Mouse (Mus musculus) left cerebral cortex, adult 11 months (tissue): ENCODE measurements around the gene Gm42669.
A peak's percentile ranks its signal among the peaks of the same experiment; 100 is the strongest.

Experiments
- DNase-seq: peaks from one replicate; pipeline ENCODE4 v3.0.0; 2022; ENCODE audit warnings: low spot score

Gm42669 gene

DNA sequence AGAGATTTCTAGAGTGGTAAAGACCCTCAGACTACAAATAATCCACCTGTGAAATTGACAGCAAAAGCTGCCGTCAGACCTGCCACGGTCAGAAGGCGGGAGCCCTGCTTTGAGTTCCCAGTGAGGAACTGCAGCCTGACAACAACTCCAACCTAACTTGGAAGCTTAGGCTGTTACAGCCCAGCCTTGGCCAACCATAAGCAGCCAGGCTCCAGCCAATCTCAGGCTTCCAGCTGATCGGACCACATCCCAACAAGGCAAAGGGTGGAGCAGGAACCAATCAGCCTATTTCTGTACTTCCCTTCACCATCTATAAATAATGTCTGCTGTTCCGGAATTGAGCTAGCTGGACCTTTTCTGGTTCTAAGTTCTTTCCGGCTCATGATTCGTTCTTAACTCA lies 14.5 kb downstream of the Gm42669 start:
- peak; percentile 62 for DNase-seq

DNA sequence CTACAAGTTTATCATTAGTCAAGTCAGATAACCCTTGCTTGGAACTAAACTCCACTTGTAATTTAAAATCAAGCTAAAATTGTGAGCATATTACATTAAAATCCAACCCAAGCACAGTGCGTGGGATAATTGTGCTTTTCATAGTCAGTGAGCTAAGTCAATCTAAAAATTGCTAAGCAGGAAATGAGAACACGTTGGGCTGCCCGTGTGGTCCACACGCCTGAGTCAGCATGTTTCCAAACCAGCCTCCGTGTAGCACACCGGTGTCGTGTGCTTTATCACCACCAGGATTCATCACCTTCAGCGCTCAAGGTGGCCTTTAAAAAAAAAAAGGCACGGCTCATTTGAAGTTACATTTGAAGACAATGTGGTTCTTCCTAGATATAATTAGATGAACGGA lies 16.9 kb downstream of the Gm42669 start:
- DNase-seq = peak; percentile 53

DNA sequence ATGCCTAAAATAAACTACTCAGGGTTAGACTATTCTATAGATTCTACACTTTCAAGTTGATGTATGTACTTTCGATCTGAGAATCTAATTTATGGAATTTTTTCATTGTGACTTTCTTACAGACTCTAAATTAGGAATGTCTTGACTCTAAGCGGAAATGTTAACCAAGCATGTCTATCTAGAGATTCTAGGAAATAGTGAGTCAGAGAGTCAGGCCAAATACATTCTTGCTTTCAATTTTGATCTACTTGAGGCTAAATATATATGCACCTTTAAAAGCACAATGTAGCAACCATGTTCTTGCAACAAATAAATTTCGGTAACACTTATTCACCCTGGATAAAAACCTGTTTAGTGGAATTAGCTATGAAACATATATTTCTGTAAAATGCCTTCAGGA lies 21.4 kb downstream of the Gm42669 start:
- DNase-seq = no peak

DNA sequence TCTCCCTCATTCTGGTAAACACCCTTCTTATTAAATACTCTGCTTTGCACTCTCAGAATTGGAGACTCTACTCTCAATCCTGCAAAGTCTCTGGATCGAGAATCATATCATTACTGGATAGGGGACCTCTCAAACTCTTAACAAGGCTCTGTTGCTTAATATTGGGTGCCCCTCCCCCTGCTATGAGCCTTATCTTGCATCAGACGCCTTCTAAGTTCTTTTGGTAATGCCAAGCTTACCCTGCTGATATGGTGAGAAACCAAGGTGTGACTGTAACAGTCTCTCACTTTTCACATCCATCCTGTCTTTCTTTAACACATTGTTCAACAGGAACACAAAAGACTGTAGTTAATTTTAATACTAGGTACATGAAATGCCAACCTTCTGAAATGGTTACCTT lies 26.2 kb downstream of the Gm42669 start:
- DNase-seq = no peak

DNA sequence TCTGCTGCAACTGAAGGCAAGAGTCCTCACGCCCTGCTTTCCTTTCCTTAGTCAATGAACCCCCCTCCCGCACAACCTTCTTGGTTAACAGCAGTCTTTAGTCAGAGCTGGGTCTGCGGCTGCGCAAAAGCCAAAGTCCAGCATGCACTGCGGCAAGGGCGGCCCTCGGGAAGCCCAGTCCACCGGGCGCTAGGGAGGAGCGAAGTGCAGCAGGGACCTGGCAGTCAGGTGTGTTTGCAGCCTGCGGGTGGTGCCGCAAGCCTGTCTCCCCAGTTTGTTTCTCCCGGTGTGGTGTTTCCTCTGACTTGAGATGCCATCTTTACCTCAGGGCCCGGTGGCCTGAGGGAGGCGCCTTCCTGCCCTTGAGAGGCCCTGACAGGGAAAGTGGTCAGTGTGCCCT lies 27.2 kb downstream of the Gm42669 start, which contains the start of gene 1700028K03Rik:
1700028K03Rik (plus strand) TSS at position 129 of the 400 bp plus-strand sequence.
- no peak for DNase-seq

DNA sequence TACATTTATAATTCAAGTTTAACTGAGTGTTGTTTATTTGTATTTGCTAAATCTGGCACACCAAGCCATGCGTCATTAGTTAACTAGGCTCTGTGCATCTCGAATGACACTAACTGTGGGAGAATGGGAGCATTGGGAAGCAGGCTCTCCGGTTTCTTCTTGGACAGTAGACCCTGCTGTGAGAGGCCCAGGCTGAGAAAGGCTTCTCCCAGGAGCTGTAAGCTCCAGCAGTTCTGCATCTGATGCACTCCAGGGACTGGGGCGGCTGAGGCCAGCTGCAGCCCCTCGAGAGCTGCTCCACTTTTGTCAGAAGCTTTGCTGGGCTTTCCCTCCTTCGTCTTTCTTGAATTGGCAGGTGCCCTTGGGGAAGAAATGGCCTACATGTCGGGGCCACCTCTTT lies 34.3 kb downstream of the Gm42669 start:
- no peak for DNase-seq

DNA sequence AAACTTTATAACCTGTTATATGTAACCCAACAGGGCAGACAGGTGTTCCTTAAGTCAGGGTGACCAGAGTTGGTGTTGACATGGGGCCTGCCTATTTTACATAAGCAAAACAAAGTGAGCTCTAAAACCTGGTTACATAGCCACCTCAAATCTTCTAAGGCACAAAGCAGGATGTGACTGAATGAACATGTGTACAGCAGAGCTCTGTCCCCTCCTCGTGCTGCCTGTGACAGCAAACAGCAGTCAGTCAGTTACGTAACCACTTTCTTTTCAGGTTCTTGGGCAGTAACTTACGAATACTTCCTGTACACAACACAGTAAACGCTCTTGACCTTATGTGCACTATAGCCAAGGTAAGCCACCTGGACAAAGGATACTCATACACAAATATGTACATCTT lies 38.5 kb downstream of the Gm42669 start:
- DNase-seq = no peak

DNA sequence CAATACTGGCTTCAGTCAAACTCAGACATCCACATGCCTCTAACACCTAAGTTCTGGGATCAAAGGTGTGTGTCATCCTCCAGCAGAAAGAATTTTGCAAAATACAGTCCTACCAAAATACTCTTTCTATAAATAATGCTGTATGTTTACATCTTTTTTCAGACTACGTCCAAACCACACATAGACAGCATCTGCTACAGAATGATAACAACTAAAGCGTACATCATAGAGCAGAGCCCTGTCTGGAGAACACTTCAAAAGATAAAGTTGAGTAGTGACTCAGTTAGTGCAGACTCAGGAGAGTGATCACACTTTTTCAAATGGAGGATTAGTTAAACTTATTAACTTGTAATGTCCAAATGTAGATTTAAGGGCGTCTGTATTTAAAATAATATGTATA lies 40.5 kb downstream of the Gm42669 start:
- DNase-seq = no peak

GRCm38 (mm10) chr5:107548444-107548843 lies 41.0 kb downstream of the Gm42669 start:
- no peak for DNase-seq

DNA sequence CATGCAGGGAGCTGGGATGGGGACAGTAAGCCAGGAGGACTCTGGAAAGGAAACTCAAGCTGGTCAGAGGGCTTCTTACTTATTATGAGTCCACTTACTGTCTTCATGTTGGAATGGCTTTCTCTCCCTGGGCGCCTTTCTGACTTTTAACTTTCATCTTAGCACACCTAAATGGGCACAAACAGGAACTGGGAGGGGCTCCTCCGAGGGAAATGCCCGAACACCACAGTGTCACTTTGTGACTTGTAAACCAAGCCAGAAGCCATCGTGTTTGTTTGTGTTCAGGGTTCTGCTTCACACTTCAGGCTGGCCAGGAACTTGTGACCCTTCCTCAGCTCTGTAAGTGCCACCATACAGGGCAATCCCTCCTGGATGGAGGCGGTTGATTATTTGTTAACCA lies 46.9 kb downstream of the Gm42669 start:
- no peak for DNase-seq

GRCm38 (mm10) chr5:107556969-107557368 lies 49.5 kb downstream of the Gm42669 start:
- DNase-seq = no peak

DNA sequence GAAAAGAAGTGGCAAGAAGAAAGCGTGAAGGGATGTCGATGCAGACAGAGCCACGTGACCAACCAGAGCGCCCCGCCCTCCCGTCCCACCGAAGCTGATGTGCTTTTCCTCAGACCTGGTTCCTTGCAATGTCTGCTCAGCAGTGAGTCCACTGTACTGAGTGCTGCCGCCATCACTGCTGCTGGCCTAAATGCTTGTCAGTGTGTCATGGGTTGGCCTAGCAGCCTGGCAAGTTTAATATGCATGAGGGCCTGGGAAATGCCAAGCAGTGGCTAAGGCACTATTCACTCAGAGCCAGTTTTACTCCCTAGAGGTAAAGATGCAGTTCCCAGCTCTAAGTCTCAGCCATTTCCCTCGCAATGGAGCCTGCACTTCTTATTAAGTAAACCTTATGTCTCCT lies 61.7 kb downstream of the Gm42669 start:
- DNase-seq = no peak

- DNase-seq = peak; percentile 78
Measured at GRCm38 (mm10) chr5:107597301-107598077, 90.1 kb downstream of the Gm42669 start, which contains the start of the genes Rpap2 and Glmn. TSS of gene Rpap2 (plus strand) at chr5:107597373. TSS of gene Glmn (minus strand) at chr5:107597888.

- no peak for DNase-seq
Measured at GRCm38 (mm10) chr5:107598380-107598779, 91.0 kb downstream of the Gm42669 start.

DNA sequence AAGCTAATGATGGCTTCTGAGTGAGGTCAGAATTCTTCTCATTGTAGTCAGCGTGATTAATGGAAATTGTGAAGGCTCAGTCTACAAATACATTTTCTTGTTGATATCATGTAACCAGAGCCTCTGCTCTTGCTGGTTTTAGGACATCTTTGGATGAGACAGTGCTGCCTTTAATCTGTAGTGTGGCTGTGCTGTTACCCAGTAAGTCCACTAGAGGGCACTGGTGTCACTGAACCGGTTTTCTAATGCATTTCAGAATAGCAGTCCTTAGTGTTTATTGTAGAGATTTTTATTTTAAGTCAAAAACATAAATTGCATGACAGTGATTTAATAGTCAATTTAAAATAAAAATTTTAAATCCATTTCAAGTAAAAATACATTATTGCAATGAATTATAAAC lies 103.8 kb downstream of the Gm42669 start:
- DNase-seq = peak; percentile 46

- no peak for DNase-seq
Measured at GRCm38 (mm10) chr5:107617986-107618385, 110.6 kb downstream of the Gm42669 start.

GRCm38 (mm10) chr5:107621327-107621726 lies 113.9 kb downstream of the Gm42669 start:
- no peak for DNase-seq
